Mouse (Mus musculus) gastrocnemius, postnatal 14 days (tissue): ENCODE results near the gene Arhgap40. TPM values are rescaled to one million over a fixed set of nuclear protein-coding genes. Genes with fewer than 3 reads are reported as not detected.
A peak's percentile ranks its signal among the peaks of the same experiment; 100 is the strongest.

Experiments used
- DNase-seq: peaks from one replicate; pipeline ENCODE4 v3.0.0; 2021; ENCODE audit warnings: mixed read lengths
- intact Hi-C: fragments of 180-260 bp; cut with DNase I; formaldehyde crosslinking; loops from one replicate; pipeline ENCODE4 v1.15.1; 2025; ENCODE audit warnings: low total_unique reads
- long read RNA-seq, 2 experiments: library from polyadenylated mRNA; stranded (forward); transcript quantifications; one replicate each; pipeline ENCODE4 v2.0.0; 2021
- total RNA-seq, 2 experiments: library from RNA; stranded (reverse); gene quantifications; 2 replicates each; pipeline ENCODE4 v1.2.3; 2021

Arhgap40 gene
- total RNA-seq, result not detected
- long read RNA-seq, experiment 1, result 0 reads
- long read RNA-seq, experiment 2, result 0 reads

GRCm38 (mm10) chr2:158512528-158512927 lies at the start of gene Arhgap40:
Gene Arhgap40, plus strand, starts transcription at chr2:158512796.
- DNase-seq, result no peak
- intact Hi-C loops, result no loop called here

- DNase-seq, result no peak
- intact Hi-C loops, result no loop called here
Measured at GRCm38 (mm10) chr2:158474159-158474558, 38.4 kb upstream of the Arhgap40 start.

GRCm38 (mm10) chr2:158477640-158478039 lies 35.0 kb upstream of the Arhgap40 start:
- intact Hi-C loops, result no loop called here
- DNase-seq, result no peak

- intact Hi-C loops, result no loop called here
- DNase-seq, result no peak
Measured at GRCm38 (mm10) chr2:158498457-158498856, 14.1 kb upstream of the Arhgap40 start.

- DNase-seq, result no peak
- intact Hi-C loops, result no loop called here
Measured at GRCm38 (mm10) chr2:158501836-158502812, 10.5 kb upstream of the Arhgap40 start, which contains the start of gene Adig. Gene Adig, plus strand, starts transcription at chr2:158502612.

- intact Hi-C loops, result no loop called here
Measured at GRCm38 (mm10) chr2:158503226-158503625, 9.4 kb upstream of the Arhgap40 start.

GRCm38 (mm10) chr2:158503671-158504070 lies 8.9 kb upstream of the Arhgap40 start:
- intact Hi-C loops, result no loop called here
- no peak for DNase-seq

More at GRCm38 (mm10) chr2:158503226-158503625, 9.4 kb upstream of the Arhgap40 start:
- no peak for DNase-seq

- DNase-seq, result no peak
- intact Hi-C loops, result no loop called here
Measured at GRCm38 (mm10) chr2:158506475-158506874, 6.1 kb upstream of the Arhgap40 start.

GRCm38 (mm10) chr2:158507046-158507445 lies 5.5 kb upstream of the Arhgap40 start:
- DNase-seq, result no peak
- intact Hi-C loops, result no loop called here

GRCm38 (mm10) chr2:158510665-158511064 lies 1.9 kb upstream of the Arhgap40 start:
- intact Hi-C loops, result no loop called here
- no peak for DNase-seq

GRCm38 (mm10) chr2:158513821-158514336 lies 1.3 kb downstream of the Arhgap40 start:
- intact Hi-C loops, result no loop called here
- no peak for DNase-seq

GRCm38 (mm10) chr2:158518583-158518982 lies 6.0 kb downstream of the Arhgap40 start:
- DNase-seq, result no peak
- intact Hi-C loops, result no loop called here

GRCm38 (mm10) chr2:158519071-158519470 lies 6.5 kb downstream of the Arhgap40 start:
- intact Hi-C loops, result no loop called here
- DNase-seq, result no peak

GRCm38 (mm10) chr2:158519800-158520199 lies 7.2 kb downstream of the Arhgap40 start:
- intact Hi-C loops, result no loop called here
- DNase-seq, result no peak

GRCm38 (mm10) chr2:158523060-158523459 lies 10.5 kb downstream of the Arhgap40 start:
- intact Hi-C loops, result no loop called here
- no peak for DNase-seq

- DNase-seq, result no peak
Measured at GRCm38 (mm10) chr2:158524129-158524860, 11.7 kb downstream of the Arhgap40 start.

GRCm38 (mm10) chr2:158534090-158534489 lies 21.5 kb downstream of the Arhgap40 start:
- DNase-seq, result peak; percentile 30
- intact Hi-C loops, result no loop called here

More at GRCm38 (mm10) chr2:158524129-158524860, 11.7 kb downstream of the Arhgap40 start:
- intact Hi-C loops, result no loop called here

- intact Hi-C loops, result no loop called here
- no peak for DNase-seq
Measured at GRCm38 (mm10) chr2:158534559-158534958, 22.0 kb downstream of the Arhgap40 start.

GRCm38 (mm10) chr2:158539433-158540305 lies 27.1 kb downstream of the Arhgap40 start:
- DNase-seq, result no peak
- intact Hi-C loops, result no loop called here
